ENCODE assay signal across 12 mouse cellular contexts in genomic region chr1:171183620-171184019, GRCm38 (mm10). TPM values are rescaled to one million over a fixed set of nuclear protein-coding genes. Genes with fewer than 3 reads are reported as not detected.
A peak's percentile ranks its signal among the peaks of the same experiment; 100 is the strongest.
DNase-seq lines count a peak whose midpoint lies in the region; ATAC-seq and TF ChIP-seq lines count a peak whose summit lies in the region.
"Had no signal": no experiment of that assay in that cellular context is flagged by ENCODE, and none has a peak within 500 bp of the region (broad histone marks: within the 10 kb centered on the region; RNA-seq: fewer than 3 reads in every experiment).

No protein-coding gene starts in this region.

- no peak overlapping the region for H3K4me2 ChIP-seq in kidney, embryonic 14.5 days (replicated peaks; ENCODE audit: low read depth, low read length)
- H3K4me2 ChIP-seq in heart, embryonic 11.5 days = peak overlapping the region; percentile 9
- H3K4me2 ChIP-seq in forebrain, embryonic 16.5 days (ENCODE audit: low read length) = no peak overlapping the region

- TF ChIP-seq CTCF in kidney, adult 2 months (conservative IDR thresholded peaks at IDR 0.05; ENCODE audit: insufficient read depth, insufficient read length, low read depth, low read length) = no peak

- DNase-seq in kidney, adult 2 months = peak; percentile 51
- peak; percentile 57 to 61 for DNase-seq in kidney, postnatal 25 days
- no peak for DNase-seq in frontal cortex, postnatal 36 days (ENCODE audit: low spot score in 2 of 2)
- no peak for DNase-seq in left cerebral cortex, adult 8-10 months (ENCODE audit: low spot score in 2 of 2)
- DNase-seq: right cerebral cortex, postnatal 4 days had no signal

- ATAC-seq in kidney, embryonic 14.5 days (ENCODE audit: low FRiP score, low TSS enrichment) = no peak
- ATAC-seq in heart, embryonic 11.5 days (replicated peaks; ENCODE audit: insufficient number of reproducible peaks, low FRiP score, low TSS enrichment) = no peak
- ATAC-seq in forebrain, embryonic 16.5 days = no peak

- no peaks in the 10 kb centered on the region for H3K36me3 ChIP-seq in kidney, adult 2 months (ENCODE audit: control insufficient read depth, insufficient read depth, low read length)
- H3K36me3 ChIP-seq in kidney, embryonic 14.5 days (ENCODE audit: control insufficient read depth, insufficient read depth, low read length) = no peaks in the 10 kb centered on the region
- no peaks in the 10 kb centered on the region for H3K36me3 ChIP-seq in heart, embryonic 11.5 days (ENCODE audit: control insufficient read depth, insufficient read depth, low read length)
- H3K36me3 ChIP-seq in forebrain, embryonic 16.5 days (ENCODE audit: control insufficient read depth, insufficient read depth) = no peaks in the 10 kb centered on the region
- H3K36me3 ChIP-seq: G1E had no signal

- 59% methylated on average over 3 of the region's 3 CpGs for WGBS in kidney, adult 2 months
- 65% methylated on average over 3 of the region's 3 CpGs for WGBS in kidney, embryonic 14.5 days
- WGBS in heart, embryonic 11.5 days (ENCODE audit: insufficient replicate concordance) = 33% methylated on average over 3 of the region's 3 CpGs
- WGBS in forebrain, embryonic 16.5 days = 76% methylated on average over 3 of the region's 3 CpGs

- TF ChIP-seq POLR2A in kidney, adult 2 months (IDR thresholded peaks at IDR 0.05; ENCODE audit: low read depth, low read length) = no peak

- no peak overlapping the region for H3K9ac ChIP-seq in kidney, embryonic 14.5 days (ENCODE audit: low read depth, low read length)
- H3K9ac ChIP-seq in heart, embryonic 11.5 days (ENCODE audit: low read depth, low read length) = no peak overlapping the region
- no peak overlapping the region for H3K9ac ChIP-seq in forebrain, embryonic 16.5 days (replicated peaks; ENCODE audit: low read depth, low read length)

- H3K9me3 ChIP-seq in kidney, embryonic 14.5 days (ENCODE audit: control insufficient read depth, low read length) = no peaks in the 10 kb centered on the region
- H3K9me3 ChIP-seq in heart, embryonic 11.5 days (replicated peaks; ENCODE audit: control insufficient read depth, low read length) = no peaks in the 10 kb centered on the region
- H3K9me3 ChIP-seq in forebrain, embryonic 16.5 days (ENCODE audit: control insufficient read depth, low read length) = no peaks in the 10 kb centered on the region
- H3K9me3 ChIP-seq: G1E had no signal

- no peak overlapping the region for H3K27ac ChIP-seq in kidney, adult 2 months (ENCODE audit: insufficient read depth, low read depth, low read length)
- no peak overlapping the region for H3K27ac ChIP-seq in kidney, embryonic 14.5 days (ENCODE audit: low read depth, low read length)
- peak overlapping the region; percentile 30 for H3K27ac ChIP-seq in brown adipose tissue, adult 24 weeks (replicated peaks; ENCODE audit: low read depth, low read length)
- H3K27ac ChIP-seq in heart, embryonic 11.5 days (ENCODE audit: low read depth, low read length) = peak overlapping the region; percentile 60; the same call in 1 of the 2 replicates
- no peak overlapping the region for H3K27ac ChIP-seq in forebrain, embryonic 16.5 days (ENCODE audit: low read length)
- H3K27ac ChIP-seq: kidney, postnatal 0 days had no signal

- H3K4me3 ChIP-seq in kidney, adult 2 months (ENCODE audit: insufficient read depth, low read depth, low read length) = no peak overlapping the region
- H3K4me3 ChIP-seq in kidney, embryonic 14.5 days (ENCODE audit: low read length) = no peak overlapping the region
- H3K4me3 ChIP-seq in brown adipose tissue, adult 24 weeks (ENCODE audit: insufficient read depth, low read depth, low read length) = no peak overlapping the region
- no peak overlapping the region for H3K4me3 ChIP-seq in heart, embryonic 11.5 days (ENCODE audit: low read depth, low read length)
- H3K4me3 ChIP-seq in forebrain, embryonic 16.5 days (replicated peaks; ENCODE audit: low read length) = no peak overlapping the region

- H3K4me1 ChIP-seq in kidney, adult 2 months (ENCODE audit: control insufficient read depth, insufficient read depth, low read length) = no peaks in the 10 kb centered on the region; the same call in 1 of the 2 replicates
- H3K4me1 ChIP-seq in kidney, embryonic 14.5 days (ENCODE audit: control insufficient read depth, insufficient read depth, low read length) = no peaks in the 10 kb centered on the region
- H3K4me1 ChIP-seq in brown adipose tissue, adult 24 weeks (ENCODE audit: control insufficient read depth, insufficient read depth, insufficient read length, low read length) = peaks cover 6% of the 10 kb centered on the region
- peaks cover 18% of the 10 kb centered on the region for H3K4me1 ChIP-seq in heart, embryonic 11.5 days (ENCODE audit: control insufficient read depth, insufficient read depth, low read length)
- H3K4me1 ChIP-seq in forebrain, embryonic 16.5 days (replicated peaks; ENCODE audit: control insufficient read depth, insufficient read depth, low read length) = peaks cover 4% of the 10 kb centered on the region

- H3K27me3 ChIP-seq in kidney, adult 2 months (replicated peaks; ENCODE audit: control insufficient read depth, insufficient read depth, low read length) = no peaks in the 10 kb centered on the region
- no peaks in the 10 kb centered on the region for H3K27me3 ChIP-seq in kidney, embryonic 14.5 days (ENCODE audit: control insufficient read depth, insufficient read depth, low read length)
- no peaks in the 10 kb centered on the region for H3K27me3 ChIP-seq in heart, embryonic 11.5 days (ENCODE audit: control insufficient read depth, insufficient read depth, low read length)
- H3K27me3 ChIP-seq in forebrain, embryonic 16.5 days (replicated peaks; ENCODE audit: control insufficient read depth, insufficient read depth, low read length) = no peaks in the 10 kb centered on the region

RNA-seq across cellular contexts. Expression of gene Pcp4l1, which starts 12.4 kb away (rescaled TPM):
- 11.2 and 12.8 TPM in 2 replicates for polyA plus RNA-seq in kidney, adult 2 months (2012; rRNA removed)
- polyA plus RNA-seq in kidney, embryonic 14.5 days (2014; fragmentation: Nextera tagmentation; extraction: Ambion mirVana) = 2.1 and 2.6 TPM in 2 replicates
- 3.3 and 4.2 TPM in 2 replicates for polyA plus RNA-seq in brown adipose tissue, adult 24 weeks (2012; ENCODE audit: insufficient read depth, insufficient read length, missing spikeins)
- polyA plus RNA-seq in heart, embryonic 11.5 days (2014; fragmentation: Nextera tagmentation; extraction: Ambion mirVana) = 36.2 and 40.0 TPM in 2 replicates
- 7.1 and 7.9 TPM in 2 replicates for polyA plus RNA-seq in forebrain, embryonic 16.5 days (2015; fragmentation: Nextera tagmentation; extraction: Ambion mirVana)
- total RNA-seq in left cerebral cortex, adult 8-10 months (2022) = 100 to 1,000 TPM; 165 to 185 (median 176) TPM
- polyA plus RNA-seq: G1E had no signal

RNA-seq across cellular contexts. Expression of gene Nr1i3, which starts 30.1 kb away (rescaled TPM):
- polyA plus RNA-seq in kidney, adult 2 months (2012; rRNA removed) = 0.48 and 0.67 TPM in 2 replicates
- 0.24 and 0.27 TPM in 2 replicates for polyA plus RNA-seq in kidney, embryonic 14.5 days (2014; fragmentation: Nextera tagmentation; extraction: Ambion mirVana)
- polyA plus RNA-seq in brown adipose tissue, adult 24 weeks (2012; ENCODE audit: insufficient read depth, insufficient read length, missing spikeins) = not detected in 2 replicates
- polyA plus RNA-seq in heart, embryonic 11.5 days (2014; fragmentation: Nextera tagmentation; extraction: Ambion mirVana) = 0.11 and 0.19 TPM in 2 replicates
- 0.29 and 0.48 TPM in 2 replicates for polyA plus RNA-seq in forebrain, embryonic 16.5 days (2015; fragmentation: Nextera tagmentation; extraction: Ambion mirVana)
- under 1 TPM; 0.14 to 0.55 (median 0.31) TPM for total RNA-seq in left cerebral cortex, adult 8-10 months (2022)
- total RNA-seq: gastrocnemius, postnatal 36 days had no signal
- polyA plus RNA-seq: G1E had no signal

RNA-seq across cellular contexts. Expression of gene Mpz, which starts 33.1 kb away (rescaled TPM):
- polyA plus RNA-seq in kidney, adult 2 months (2012; rRNA removed) = 3.5 and 7.7 TPM in 2 replicates
- polyA plus RNA-seq in kidney, embryonic 14.5 days (2014; fragmentation: Nextera tagmentation; extraction: Ambion mirVana) = 0.24 TPM in 1 of 2 replicates, not detected in the other
- polyA plus RNA-seq in brown adipose tissue, adult 24 weeks (2012; ENCODE audit: insufficient read depth, insufficient read length, missing spikeins) = 4.6 and 5.3 TPM in 2 replicates
- 0.30 TPM in 1 of 2 replicates, not detected in the other for polyA plus RNA-seq in heart, embryonic 11.5 days (2014; fragmentation: Nextera tagmentation; extraction: Ambion mirVana)
- not detected in 2 replicates for polyA plus RNA-seq in forebrain, embryonic 16.5 days (2015; fragmentation: Nextera tagmentation; extraction: Ambion mirVana)
- total RNA-seq in left cerebral cortex, adult 8-10 months (2022) = under 1 TPM; 0.30 to 0.53 (median 0.35) TPM
- total RNA-seq: G1E had no signal
- polyA plus RNA-seq: G1E had no signal

RNA-seq across cellular contexts. Expression of gene Sdhc, which starts 33.2 kb away (rescaled TPM):
- polyA plus RNA-seq in kidney, adult 2 months (2012; rRNA removed) = 814 and 951 TPM in 2 replicates
- polyA plus RNA-seq in kidney, embryonic 14.5 days (2014; fragmentation: Nextera tagmentation; extraction: Ambion mirVana) = 291 and 322 TPM in 2 replicates
- 1,219 and 1,267 TPM in 2 replicates for polyA plus RNA-seq in brown adipose tissue, adult 24 weeks (2012; ENCODE audit: insufficient read depth, insufficient read length, missing spikeins)
- 426 and 502 TPM in 2 replicates for polyA plus RNA-seq in heart, embryonic 11.5 days (2014; fragmentation: Nextera tagmentation; extraction: Ambion mirVana)
- polyA plus RNA-seq in forebrain, embryonic 16.5 days (2015; fragmentation: Nextera tagmentation; extraction: Ambion mirVana) = 206 and 226 TPM in 2 replicates
- 100 to 1,000 TPM; 196 to 228 (median 209) TPM for total RNA-seq in left cerebral cortex, adult 8-10 months (2022)

RNA-seq across cellular contexts. Expression of gene Tomm40l, which starts 38.7 kb away (rescaled TPM):
- 46.4 and 51.8 TPM in 2 replicates for polyA plus RNA-seq in kidney, adult 2 months (2012; rRNA removed)
- 31.3 and 36.4 TPM in 2 replicates for polyA plus RNA-seq in kidney, embryonic 14.5 days (2014; fragmentation: Nextera tagmentation; extraction: Ambion mirVana)
- 59.3 and 65.5 TPM in 2 replicates for polyA plus RNA-seq in brown adipose tissue, adult 24 weeks (2012; ENCODE audit: insufficient read depth, insufficient read length, missing spikeins)
- polyA plus RNA-seq in heart, embryonic 11.5 days (2014; fragmentation: Nextera tagmentation; extraction: Ambion mirVana) = 44.1 and 53.2 TPM in 2 replicates
- 47.7 and 54.8 TPM in 2 replicates for polyA plus RNA-seq in forebrain, embryonic 16.5 days (2015; fragmentation: Nextera tagmentation; extraction: Ambion mirVana)
- 10 to 100 TPM; 70.2 to 87.9 (median 76.7) TPM for total RNA-seq in left cerebral cortex, adult 8-10 months (2022)

Comparison
In these comparisons a context has a peak if more than half of its experiments do, and no peak if none do; other contexts are left out.
1. DNase-seq: peak in kidney, adult 2 months (single experiment) and kidney, postnatal 25 days (2 of 2); none in frontal cortex, postnatal 36 days (0 of 2) and left cerebral cortex, adult 8-10 months (0 of 2).
2. H3K27ac ChIP-seq: peak in brown adipose tissue, adult 24 weeks (single experiment) and heart, embryonic 11.5 days (single experiment); none in kidney, adult 2 months (single experiment), kidney, embryonic 14.5 days (single experiment) and forebrain, embryonic 16.5 days (single experiment).